Mouse (Mus musculus) CH12.LX (cell line): ENCODE measurements around the gene Slc7a8. TPM values are rescaled to one million over a fixed set of nuclear protein-coding genes. Genes with fewer than 3 reads are reported as not detected.

Source experiments
- DNase-seq: peaks from one replicate; pipeline ENCODE4 v3.0.0-alpha.2; 2013; ENCODE audit errors: extremely low read depth
- H3K27ac ChIP-seq: 2 replicates; pipeline ENCODE4 v1.5.1; 2012; ENCODE audit warnings: low read depth, mild to moderate bottlenecking, control low read depth, moderate library complexity; ENCODE audit not compliant: insufficient read depth
- H3K27me3 ChIP-seq: replicated peaks from 2 replicates; pipeline ENCODE3; 2012; ENCODE audit warnings: inconsistent platforms
- H3K36me3 ChIP-seq, 2 experiments: replicated peaks in 1 of 2; 2 replicates each; pipeline versions ENCODE3 to v1.6.1; 2012; ENCODE audit warnings: inconsistent platforms in 1 of 2, low read length in 1 of 2, mild to moderate bottlenecking in 1 of 2, mixed read lengths in 1 of 2, moderate library complexity in 1 of 2; ENCODE audit not compliant: control insufficient read depth in 1 of 2, insufficient read depth in 1 of 2
- H3K4me1 ChIP-seq, 2 experiments: 2 replicates each; pipeline ENCODE4 v1.6.1; 2012; ENCODE audit warnings: inconsistent platforms in 1 of 2, moderate library complexity in 1 of 2; ENCODE audit not compliant: insufficient read depth in 2 of 2, control insufficient read depth in 1 of 2
- H3K4me2 ChIP-seq: 2 replicates; pipeline ENCODE4 v1.6.1; 2012; ENCODE audit warnings: low read depth, mild to moderate bottlenecking, control low read depth; ENCODE audit not compliant: poor library complexity, insufficient read depth, severe bottlenecking
- H3K4me3 ChIP-seq, 3 experiments: fragments of 150-350 bp in 1 of 3; sonication (generic) in 1 of 3; replicated peaks in 1 of 3; 2 replicates each; pipeline versions ENCODE3 to v1.5.1; 2011 to 2012; ENCODE audit warnings: low read depth in 2 of 3, low read length in 2 of 3, mild to moderate bottlenecking in 2 of 3, moderate library complexity in 2 of 3, control low read depth in 1 of 3, improper control_type of control experiment in 1 of 3, inconsistent platforms in 1 of 3, mixed read lengths in 1 of 3; ENCODE audit not compliant: poor library complexity in 1 of 3
- H3K79me2 ChIP-seq: replicated peaks from 2 replicates; pipeline ENCODE4 v1.6.1; 2012; ENCODE audit warnings: mild to moderate bottlenecking, moderate library complexity; ENCODE audit not compliant: control insufficient read depth, poor library complexity, insufficient read depth, severe bottlenecking; ENCODE audit errors: extremely low read depth
- H3K9ac ChIP-seq: 2 replicates; pipeline ENCODE4 v1.6.1; 2012; ENCODE audit warnings: low read depth, mild to moderate bottlenecking, control low read depth, moderate library complexity; ENCODE audit not compliant: insufficient read depth
- H3K9me3 ChIP-seq: replicated peaks from 2 replicates; pipeline ENCODE3; 2012; ENCODE audit warnings: low read length, inconsistent platforms, mixed read lengths
- CHD1 ChIP-seq: IDR thresholded peaks from 2 replicates; pipeline ENCODE4 v1.6.1; 2012; ENCODE audit warnings: low read depth, low read length, improper control_type of control experiment, inconsistent platforms
- CTCF ChIP-seq, 2 experiments: IDR thresholded peaks in 1 of 2; conservative IDR thresholded peaks in 1 of 2; 2 replicates each; pipeline ENCODE4 v1.5.1; 2011 to 2012; ENCODE audit warnings: low read depth in 2 of 2, low read length in 2 of 2, improper control_type of control experiment in 1 of 2, inconsistent platforms in 1 of 2, mild to moderate bottlenecking in 1 of 2, moderate library complexity in 1 of 2
- E2F4 ChIP-seq: IDR thresholded peaks from 2 replicates; pipeline ENCODE4 v1.6.1; 2011; ENCODE audit warnings: low read depth, low read length, improper control_type of control experiment; ENCODE audit not compliant: insufficient replicate concordance
- EP300 ChIP-seq: IDR thresholded peaks from 2 replicates; pipeline ENCODE4 v1.6.1; 2011; ENCODE audit warnings: low read length, improper control_type of control experiment
- GABPA ChIP-seq: IDR thresholded peaks from 2 replicates; pipeline ENCODE4 v1.6.1; 2012; ENCODE audit warnings: low read depth, low read length, improper control_type of control experiment, inconsistent platforms; ENCODE audit not compliant: insufficient replicate concordance
- HCFC1 ChIP-seq: IDR thresholded peaks from 2 replicates; pipeline ENCODE4 v1.6.1; 2012; ENCODE audit warnings: low read depth, mild to moderate bottlenecking, inconsistent platforms, low read length, improper control_type of control experiment
- IRF4 ChIP-seq: IDR thresholded peaks from 2 replicates; pipeline ENCODE4 v1.6.1; 2014; ENCODE audit warnings: low read depth, mild to moderate bottlenecking, inconsistent platforms, low read length, improper control_type of control experiment
- KAT2A ChIP-seq: IDR thresholded peaks from 2 replicates; pipeline ENCODE4 v1.6.1; 2012; ENCODE audit warnings: low read length, improper control_type of control experiment, inconsistent platforms; ENCODE audit not compliant: insufficient replicate concordance
- MAX ChIP-seq: IDR thresholded peaks from 2 replicates; pipeline ENCODE4 v1.6.1; 2011; ENCODE audit warnings: low read length, improper control_type of control experiment
- MAZ ChIP-seq: IDR thresholded peaks from 2 replicates; pipeline ENCODE4 v1.6.1; 2012; ENCODE audit warnings: low read depth, mild to moderate bottlenecking, inconsistent platforms, low read length, improper control_type of control experiment, moderate library complexity
- MYC ChIP-seq: IDR thresholded peaks from 2 replicates; pipeline ENCODE4 v1.6.1; 2011; ENCODE audit warnings: low read depth, mild to moderate bottlenecking, improper control_type of control experiment, low read length
- NRF1 ChIP-seq: IDR thresholded peaks from 2 replicates; pipeline ENCODE4 v1.6.1; 2014; ENCODE audit warnings: low read depth, mild to moderate bottlenecking, inconsistent platforms, low read length, improper control_type of control experiment, moderate library complexity
- PAX5 ChIP-seq: IDR thresholded peaks from 2 replicates; pipeline ENCODE4 v1.6.1; 2012; ENCODE audit warnings: low read length, inconsistent platforms, mixed read lengths
- TBP ChIP-seq: conservative IDR thresholded peaks from 2 replicates; pipeline ENCODE4 v1.6.1; 2011; ENCODE audit warnings: low read depth, low read length, improper control_type of control experiment
- UBTF ChIP-seq: IDR thresholded peaks from 2 replicates; pipeline ENCODE4 v1.6.1; 2012; ENCODE audit warnings: low read depth, mild to moderate bottlenecking, inconsistent platforms, low read length, improper control_type of control experiment, moderate library complexity
- USF1 ChIP-seq: IDR thresholded peaks from 2 replicates; pipeline ENCODE4 v1.6.1; 2014; ENCODE audit warnings: low read depth, mild to moderate bottlenecking, inconsistent platforms, low read length, improper control_type of control experiment
- USF2 ChIP-seq: conservative IDR thresholded peaks from 2 replicates; pipeline ENCODE4 v1.6.1; 2011; ENCODE audit warnings: low read depth, low read length, improper control_type of control experiment
- ZKSCAN1 ChIP-seq: IDR thresholded peaks from 2 replicates; pipeline ENCODE4 v1.6.1; 2012; ENCODE audit warnings: low read depth, inconsistent platforms, low read length, improper control_type of control experiment, borderline replicate concordance
- ZMIZ1 ChIP-seq: IDR thresholded peaks from 2 replicates; pipeline ENCODE4 v1.6.1; 2012; ENCODE audit warnings: low read depth, mild to moderate bottlenecking, inconsistent platforms, low read length, improper control_type of control experiment
- dilution Hi-C: fragments of 300-500 bp; cut with MboI; formaldehyde crosslinking; loops from 2 replicates; pipeline ENCODE4 v1.14.3; 2020; ENCODE audit warnings: low sequenced_read_pairs; ENCODE audit not compliant: extremely low pct_unique_long_range_greater_than_20kb, extremely low pct_ligation_motif_present
- in situ Hi-C: fragments of 300-500 bp; cut with MboI; formaldehyde crosslinking; loops from 3 replicates; pipeline ENCODE4 v1.14.3; 2019; ENCODE audit warnings: low sequenced_read_pairs, low pct_ligation_motif_present, low pct_unique_long_range_greater_than_20kb, mixed read lengths
- polyA plus RNA-seq: library from polyadenylated mRNA; unstranded; fragments of >175 nt; gene quantifications from 2 replicates; pipeline ENCODE4 v1.2.1, GENCODE M21; 2012; ENCODE audit warnings: low read depth; ENCODE audit not compliant: insufficient read length
- total RNA-seq, 2 experiments: library from RNA; depleted of rRNA; stranded (reverse); fragments of 300-350 nt in 1 of 2; fragments of >200 nt in 1 of 2; gene quantifications; 2 replicates each; pipeline ENCODE4 v1.2.3; 2012 to 2014

Gene Slc7a8
- total and polyA plus RNA-seq, 3 experiments: 0.13 to 0.17 TPM; not detected in 1

DNA sequence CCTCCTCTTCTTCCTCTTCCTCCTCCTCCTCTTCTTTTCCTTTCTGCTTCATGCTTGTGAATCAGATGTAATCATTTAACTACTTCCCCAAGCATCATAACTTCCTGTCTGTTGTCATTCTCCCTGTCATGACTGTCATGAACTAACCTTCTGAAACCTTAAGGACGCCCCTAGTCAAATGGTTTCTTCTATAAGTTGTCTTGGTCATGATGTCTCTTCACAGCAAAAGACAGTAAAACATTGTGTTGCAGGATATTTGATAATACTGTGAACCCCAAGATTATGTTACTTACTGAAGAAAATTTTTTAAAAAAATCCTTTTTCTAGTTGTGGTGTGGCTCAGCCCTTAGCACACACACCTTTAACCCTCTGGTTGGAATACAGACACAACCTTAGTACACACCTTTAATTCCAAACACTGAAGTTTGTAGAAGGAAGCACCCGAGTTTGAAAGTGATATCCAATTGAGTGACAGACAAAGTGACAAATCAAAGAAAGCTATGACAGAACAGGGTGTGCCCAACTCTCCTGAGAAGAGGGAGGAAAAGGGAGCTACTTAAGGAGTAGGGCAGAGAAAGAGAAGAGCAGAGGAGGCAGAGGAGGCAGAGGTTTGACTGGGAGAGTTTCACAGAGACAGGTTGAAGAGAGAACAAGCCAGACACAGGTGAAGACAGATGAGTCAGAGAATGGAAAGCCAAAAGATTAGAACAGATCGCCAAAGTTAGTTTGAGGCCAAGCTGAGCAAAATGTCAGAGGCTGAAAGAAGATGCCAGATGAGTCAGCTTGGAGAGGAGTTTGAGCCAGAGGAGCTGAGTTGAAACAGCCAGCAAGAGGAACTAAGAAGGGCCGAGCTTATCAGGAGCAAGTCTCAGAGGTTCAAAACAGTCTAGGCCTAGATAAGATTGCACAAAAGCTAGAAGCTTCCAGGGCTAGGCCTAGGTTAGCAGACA, 27.2 kb upstream of the Slc7a8 start:
- Histone ChIP-seq H3K4me1 (no peaks in the 10 kb centered on the region), H3K79me2 (no peaks in the 10 kb centered on the region), H3K9me3 (no peaks in the 10 kb centered on the region), H3K27me3 (no peaks in the 10 kb centered on the region), H3K9ac (no peak overlapping the region), H3K4me3 (no peak overlapping the region), H3K36me3 (no peaks in the 10 kb centered on the region), H3K4me2 (no peak overlapping the region), H3K27ac (no peak overlapping the region)
- DNase-seq: no peak
- TF ChIP-seq USF1: no peak
- TF ChIP-seq USF2: no peak
- no peak for TF ChIP-seq PAX5
- TF ChIP-seq UBTF: no peak
- no peak for TF ChIP-seq ZKSCAN1
- no peak for TF ChIP-seq EP300
- in situ Hi-C loops: no loop called here
- dilution Hi-C loops: no loop called here

GRCm38 (mm10) chr14:54806124-54806523, 24.4 kb upstream of the Slc7a8 start:
- no peak for DNase-seq
- Histone ChIP-seq H3K4me3 (no peak overlapping the region), H3K9ac (no peak overlapping the region), H3K36me3 (no peaks in the 10 kb centered on the region), H3K4me1 (no peaks in the 10 kb centered on the region), H3K27me3 (no peaks in the 10 kb centered on the region), H3K9me3 (no peaks in the 10 kb centered on the region), H3K79me2 (no peaks in the 10 kb centered on the region), H3K27ac (no peak overlapping the region)
- dilution Hi-C loops (no loop called here), in situ Hi-C loops (no loop called here)
- no peak for TF ChIP-seq TBP
- no peak for TF ChIP-seq CTCF (conservative IDR thresholded peaks at IDR 0.05 in 1 of 2, IDR thresholded peaks at IDR 0.05 in 1 of 2; ENCODE audit: low read depth in 2 of 2, low read length in 2 of 2)
- no peak for TF ChIP-seq MAZ
- TF ChIP-seq KAT2A: no peak
- TF ChIP-seq MYC: no peak
- TF ChIP-seq ZMIZ1: no peak
- TF ChIP-seq HCFC1: no peak
- TF ChIP-seq GABPA: no peak
- TF ChIP-seq NRF1: no peak
- no peak for TF ChIP-seq USF2
- TF ChIP-seq E2F4: no peak
- no peak for TF ChIP-seq MAX
- no peak for TF ChIP-seq IRF4
- TF ChIP-seq CHD1: no peak
- TF ChIP-seq, all 38 proteins: peak for 0
- H3K4me2 ChIP-seq: no peak overlapping the region
